Mouse (Mus musculus): ENCODE results near the gene Vmn1r218. TPM values are rescaled to one million over a fixed set of nuclear protein-coding genes. Genes with fewer than 3 reads are reported as not detected.

The Vmn1r218 gene
- polyA plus RNA-seq, 1 experiment = not detected

DNA sequence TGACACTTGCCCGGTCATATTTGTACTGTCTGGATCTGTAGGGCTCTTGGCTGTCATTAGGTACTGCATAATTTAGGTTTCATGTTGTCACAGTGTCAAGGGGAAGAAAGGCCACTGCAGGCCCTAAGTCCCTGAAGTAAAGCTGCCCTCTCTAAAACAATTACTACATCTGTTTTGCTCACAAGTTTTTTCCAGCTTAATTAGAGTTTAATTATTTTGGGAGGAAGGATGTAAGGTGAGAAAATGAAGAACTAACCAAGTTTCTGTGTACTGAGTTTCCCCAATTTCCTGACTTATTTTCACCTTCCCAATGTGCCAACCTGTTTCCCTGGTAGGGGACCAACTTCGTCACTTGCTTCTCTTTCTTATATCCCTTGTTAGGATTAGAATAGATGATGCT lies 54.9 kb downstream of the Vmn1r218 start, which contains the start of gene Vmn1r220:
TSS of gene Vmn1r220 (minus strand) at position 101 of the 400 bp plus-strand sequence.
- DNase-seq = no peak
- WGBS = 84% methylated on average over 2 of the region's 2 CpGs
- TF ChIP-seq CTCF (conservative IDR thresholded peaks at IDR 0.05; ENCODE audit: insufficient read depth, insufficient read length, low read depth, low read length) (no peak), POLR2A (IDR thresholded peaks at IDR 0.05; ENCODE audit: low read depth, low read length) (no peak)
- Histone ChIP-seq H3K27me3 (replicated peaks; ENCODE audit: control insufficient read depth, insufficient read depth, low read length) (no peaks in the 10 kb centered on the region), H3K27ac (ENCODE audit: insufficient read depth, low read depth, low read length) (no peak within 1 kb of the TSS), H3K36me3 (ENCODE audit: control insufficient read depth, insufficient read depth, low read length) (no peaks in the 10 kb centered on the region), H3K4me1 (ENCODE audit: control insufficient read depth, insufficient read depth, low read length) (no peaks in the 10 kb centered on the region), H3K4me3 (ENCODE audit: insufficient read depth, low read depth, low read length) (no peak within 1 kb of the TSS)

Other genes starting within 250 kb of the Vmn1r218 start
- not detected in 2 replicates for gene Vmn1r212, start 248.9 kb upstream of the Vmn1r218 start, polyA plus RNA-seq (2012; rRNA removed)
- gene Vmn1r213, start 125.5 kb upstream of the Vmn1r218 start, polyA plus RNA-seq (2012; rRNA removed) = not detected in 2 replicates
- gene Vmn1r214, start 102.7 kb upstream of the Vmn1r218 start, polyA plus RNA-seq (2012; rRNA removed) = not detected in 2 replicates
- not detected in 2 replicates for gene Vmn1r215, start 65.1 kb upstream of the Vmn1r218 start, polyA plus RNA-seq (2012; rRNA removed)
- not detected in 2 replicates for gene Vmn1r217, start 14.9 kb upstream of the Vmn1r218 start, polyA plus RNA-seq (2012; rRNA removed)
- gene Vmn1r219, start 26.2 kb downstream of the Vmn1r218 start, polyA plus RNA-seq (2012; rRNA removed) = not detected in 2 replicates
- not detected in 2 replicates for gene Vmn1r220, start 54.8 kb downstream of the Vmn1r218 start, polyA plus RNA-seq (2012; rRNA removed)
- not detected in 2 replicates for gene Vmn1r221, start 81.0 kb downstream of the Vmn1r218 start, polyA plus RNA-seq (2012; rRNA removed)
- gene Vmn1r222, start 102.8 kb downstream of the Vmn1r218 start, polyA plus RNA-seq (2012; rRNA removed) = not detected in 2 replicates
- not detected in 2 replicates for gene Vmn1r223, start 114.0 kb downstream of the Vmn1r218 start, polyA plus RNA-seq (2012; rRNA removed)
- gene Zfp322a, start 236.1 kb downstream of the Vmn1r218 start, polyA plus RNA-seq (2012; rRNA removed) = 1.1 and 1.9 TPM in 2 replicates

Data from kidney, adult 2 months (tissue).